Mouse (Mus musculus) kidney, adult 2 months (tissue): ENCODE data around the gene Cdr2.

Experiments used
- CTCF ChIP-seq: fragments of 200-500 bp; conservative IDR thresholded peaks from 2 replicates; pipeline ENCODE4 v1.5.1; 2011; ENCODE audit warnings: low read depth, mild to moderate bottlenecking, control low read depth, low read length, moderate library complexity, mixed read lengths; ENCODE audit not compliant: insufficient read depth, insufficient read length
- POLR2A ChIP-seq: fragments of 200-500 bp; IDR thresholded peaks from one replicate; pipeline ENCODE4 v1.6.1; 2011; ENCODE audit warnings: low read depth, low read length, control low read depth

GRCm38 (mm10) chr7:120982968-120983367, 856 bp upstream of the Cdr2 start:
- no peak for TF ChIP-seq CTCF
- TF ChIP-seq POLR2A: no peak
